Comparison of ENCODE assay signal across 1 mouse cellular context in the genomic region with DNA sequence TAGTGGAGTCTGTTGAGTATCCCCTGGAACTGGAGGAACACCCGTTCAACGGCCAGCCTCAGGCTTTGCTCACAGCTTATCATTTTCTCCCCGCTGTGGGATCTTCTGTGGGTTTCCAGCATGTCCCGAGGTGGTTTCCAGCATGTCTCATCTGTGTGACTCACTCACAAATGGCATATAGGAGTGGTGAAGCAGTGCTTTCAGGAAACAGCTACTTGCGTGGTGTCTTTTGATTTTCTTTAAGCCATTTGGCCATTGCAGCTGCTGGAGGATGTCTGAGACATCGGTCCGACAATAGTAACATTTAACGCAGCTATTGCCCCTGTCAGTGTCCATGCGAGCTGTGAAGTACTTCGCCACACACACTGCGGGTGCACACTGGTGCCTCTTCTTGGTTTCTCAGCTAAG.
TF ChIP-seq lines count a peak whose summit lies in the region.

No protein-coding gene starts in this region.

TF ChIP-seq in MEL, 35 proteins besides CTCF, POLR2A, EP300 and RAD21 (continued from another document):
- TF ChIP-seq POLR2AphosphoS5 (IDR thresholded peaks at IDR 0.05; ENCODE audit: borderline replicate concordance, low read depth, low read length) = no peak
- TF ChIP-seq NELFE (IDR thresholded peaks at IDR 0.05; ENCODE audit: low read depth, low read length) = no peak
- TF ChIP-seq MYB (IDR thresholded peaks at IDR 0.05; ENCODE audit: low read depth, low read length) = no peak
- no peak for TF ChIP-seq MYC (IDR thresholded peaks at IDR 0.05; ENCODE audit: low read depth, low read length)
- TF ChIP-seq ZC3H11A (IDR thresholded peaks at IDR 0.05; ENCODE audit: low read depth, low read length) = no peak
- no peak for TF ChIP-seq ZMIZ1 (IDR thresholded peaks at IDR 0.05; ENCODE audit: low read depth, low read length)
- TF ChIP-seq TCF12 (IDR thresholded peaks at IDR 0.05; ENCODE audit: low read depth, low read length) = peak; percentile 44; the same call in 1 of the 2 replicates
